Mouse (Mus musculus) intestine, embryonic 14.5 days (tissue): ENCODE data around the gene Cdca3. TPM values are rescaled to one million over a fixed set of nuclear protein-coding genes. Genes with fewer than 3 reads are reported as not detected.
"Not testable (repeated sequence)": the region's sequence is repeated elsewhere in the genome, so short reads cannot be mapped to it uniquely, and the experiment has no call there.

Experiments used
- ATAC-seq: fragments of 200-750 bp; cut with Nextera tagmentation; replicated peaks from 2 replicates; pipeline ENCODE4 v1.8.0; 2017; ENCODE audit warnings: low read depth, moderate number of reproducible peaks, moderate TSS enrichment, moderate library complexity; ENCODE audit not compliant: low FRiP score, low TSS enrichment
- DNase-seq: peaks from one replicate; pipeline ENCODE4 v3.0.0-alpha.2; 2018; ENCODE audit warnings: low spot score
- H3K27ac ChIP-seq: fragments of 300-500 bp; sonication (generic); 2 replicates; pipeline ENCODE4 v1.5.1; 2014; ENCODE audit warnings: low read depth, mild to moderate bottlenecking, control low read depth
- H3K27me3 ChIP-seq: fragments of 300-500 bp; sonication (generic); replicated peaks from 2 replicates; pipeline ENCODE4 v1.6.1; 2014; ENCODE audit warnings: low read length, control low read depth; ENCODE audit not compliant: control insufficient read depth, insufficient read depth
- H3K36me3 ChIP-seq: fragments of 300-500 bp; sonication (generic); 2 replicates; pipeline ENCODE4 v1.6.1; 2014; ENCODE audit warnings: low read length, control low read depth; ENCODE audit not compliant: control insufficient read depth, insufficient read depth
- H3K4me1 ChIP-seq: fragments of 300-500 bp; sonication (generic); replicated peaks from 2 replicates; pipeline ENCODE4 v1.6.1; 2014; ENCODE audit warnings: low read length, control low read depth, mixed read lengths; ENCODE audit not compliant: control insufficient read depth, insufficient read depth
- H3K4me2 ChIP-seq: fragments of 300-500 bp; sonication (generic); 2 replicates; pipeline ENCODE4 v1.6.1; 2014; ENCODE audit warnings: low read length
- H3K4me3 ChIP-seq: fragments of 300-500 bp; sonication (generic); 2 replicates; pipeline ENCODE4 v1.5.1; 2014; ENCODE audit warnings: low read depth, low read length, control low read depth, mixed read lengths
- H3K9ac ChIP-seq: fragments of 300-500 bp; sonication (generic); 2 replicates; pipeline ENCODE4 v1.6.1; 2014; ENCODE audit warnings: mild to moderate bottlenecking, low read length
- H3K9me3 ChIP-seq: fragments of 300-500 bp; sonication (generic); 2 replicates; pipeline ENCODE4 v1.6.1; 2016; ENCODE audit warnings: low read length, control low read depth; ENCODE audit not compliant: control insufficient read depth
- WGBS: fragments of 180-500 bp; shearing (Covaris S2); extraction: QIAGEN DNeasy Blood & Tissue Kit; methylation state at CpG from one replicate; pipeline ENCODE4 v1.1.7; 2014; 5-methylcytosine and 5-hydroxymethylcytosine counted together
- polyA plus RNA-seq: library from polyadenylated mRNA; unstranded; fragments of >200 nt; fragmentation: Nextera tagmentation; extraction: Ambion mirVana; gene quantifications from 2 replicates; pipeline ENCODE4 v1.2.1, GENCODE M21; 2014

Gene Cdca3
- polyA plus RNA-seq, 1 experiment from 2014 or later = 178 TPM

DNA sequence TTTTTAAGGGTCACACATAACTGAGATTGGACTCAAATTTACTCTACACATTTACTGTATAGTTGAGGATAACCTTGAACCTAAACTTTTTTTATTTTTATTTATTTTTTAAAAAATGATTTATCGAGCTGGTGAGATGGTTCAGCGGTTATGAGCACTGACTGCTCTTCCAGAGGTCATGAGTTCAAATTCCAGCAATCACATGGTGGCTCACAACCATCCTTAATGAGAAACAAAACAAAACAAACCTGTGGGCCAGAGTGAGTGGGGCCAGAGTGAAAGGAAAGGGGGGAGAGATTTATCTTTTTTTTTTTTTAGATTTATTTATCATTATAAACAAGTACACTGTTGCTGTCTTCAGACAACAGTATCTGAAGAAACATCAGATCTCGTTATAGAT, 37.4 kb upstream of the Cdca3 start:
- H3K27ac ChIP-seq = no peak overlapping the region
- DNase-seq = no peak
- no peak overlapping the region for H3K4me2 ChIP-seq
- H3K9me3 ChIP-seq = no peaks in the 10 kb centered on the region
- 82% methylated on average over 3 of the region's 3 CpGs for WGBS
- H3K9ac ChIP-seq = no peak overlapping the region
- ATAC-seq = no peak
- no peaks in the 10 kb centered on the region for H3K27me3 ChIP-seq
- H3K4me1 ChIP-seq = no peaks in the 10 kb centered on the region
- no peak overlapping the region for H3K4me3 ChIP-seq
- no peaks in the 10 kb centered on the region for H3K36me3 ChIP-seq

DNA sequence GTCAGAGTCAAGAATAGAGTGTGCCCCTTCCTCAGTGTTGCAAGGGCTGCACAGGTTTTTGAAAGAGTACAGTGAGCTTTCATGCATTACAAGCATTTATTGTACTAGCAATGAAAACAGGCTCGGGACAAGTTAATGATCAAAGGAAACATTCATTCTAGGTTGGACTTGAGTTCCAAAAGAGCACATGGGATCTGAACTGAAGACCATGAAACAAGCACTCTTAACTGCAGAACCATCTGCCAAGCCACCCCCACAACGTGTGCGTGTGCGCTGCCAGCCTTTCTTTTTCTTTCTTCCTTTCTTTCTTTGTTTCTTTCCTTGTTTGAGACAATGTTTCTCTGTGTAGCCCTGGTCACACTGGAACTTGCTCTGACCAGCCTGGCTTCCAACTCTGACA, 33.6 kb upstream of the Cdca3 start:
- ATAC-seq = no peak
- no peaks in the 10 kb centered on the region for H3K4me1 ChIP-seq

DNA sequence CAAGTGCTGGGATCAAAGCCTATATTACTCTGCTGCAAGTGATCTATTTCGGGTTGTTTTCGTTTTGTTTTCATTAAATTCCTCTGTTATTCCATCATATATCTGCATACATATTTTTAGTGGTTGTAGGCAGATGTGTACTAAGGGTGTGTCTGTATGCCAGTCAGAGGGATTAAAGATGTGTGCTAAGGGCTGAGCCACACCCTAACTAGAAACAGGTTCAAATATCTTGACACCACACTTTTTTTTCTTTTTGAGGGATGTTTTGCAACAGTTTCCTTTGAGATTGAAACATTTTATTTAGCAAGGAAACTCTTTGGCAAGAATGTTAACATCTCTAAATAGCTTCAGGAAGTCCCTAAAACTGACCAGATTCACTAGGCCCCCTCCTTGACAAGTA, 33.1 kb upstream of the Cdca3 start:
- Histone ChIP-seq H3K9ac (no peak overlapping the region), H3K36me3 (no peaks in the 10 kb centered on the region), H3K9me3 (no peaks in the 10 kb centered on the region), H3K4me3 (no peak overlapping the region), H3K4me2 (no peak overlapping the region), H3K27ac (no peak overlapping the region), H3K4me1 (no peaks in the 10 kb centered on the region), H3K27me3 (no peaks in the 10 kb centered on the region)
- 74% methylated on average over 2 of the region's 2 CpGs for WGBS
- DNase-seq (no peak), ATAC-seq (no peak)

More for the DNA sequence above, 33.6 kb upstream of the Cdca3 start:
- WGBS = 83% methylated on average over 4 of the region's 4 CpGs
- no peak overlapping the region for H3K27ac ChIP-seq
- no peaks in the 10 kb centered on the region for H3K36me3 ChIP-seq
- H3K9me3 ChIP-seq = no peaks in the 10 kb centered on the region
- H3K27me3 ChIP-seq = no peaks in the 10 kb centered on the region
- H3K9ac ChIP-seq = no peak overlapping the region
- DNase-seq = no peak
- H3K4me3 ChIP-seq = no peak overlapping the region
- no peak overlapping the region for H3K4me2 ChIP-seq

DNA sequence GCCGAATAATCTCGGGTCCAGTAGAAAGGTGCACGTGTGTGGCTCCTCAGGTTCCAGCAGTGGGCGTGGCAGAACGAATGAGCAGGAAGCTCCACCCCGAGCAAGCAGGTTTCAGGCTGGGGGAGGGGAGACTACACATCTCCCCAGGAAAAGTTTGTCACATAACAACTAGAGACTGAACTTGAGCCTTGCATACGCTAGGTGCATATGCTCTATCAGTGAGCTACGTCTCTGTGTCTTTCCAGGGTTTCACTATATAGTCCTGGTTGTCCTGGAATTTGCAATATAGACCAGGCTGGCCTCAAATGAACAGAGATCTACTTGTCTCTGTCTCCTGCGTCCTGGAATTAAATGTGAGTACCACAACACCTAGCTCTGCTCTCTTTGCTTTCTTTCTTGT, 26.9 kb upstream of the Cdca3 start:
- peak; percentile 64 for DNase-seq
- not testable (repeated sequence) for H3K4me3 ChIP-seq, H3K9ac ChIP-seq, H3K27ac ChIP-seq, H3K27me3 ChIP-seq, H3K36me3 ChIP-seq, H3K9me3 ChIP-seq, ATAC-seq
- WGBS = 16% methylated on average over 5 of the region's 9 CpGs
- H3K4me2 ChIP-seq = peak overlapping the region; percentile 36
- H3K4me1 ChIP-seq = peaks cover 12% of the 10 kb centered on the region

DNA sequence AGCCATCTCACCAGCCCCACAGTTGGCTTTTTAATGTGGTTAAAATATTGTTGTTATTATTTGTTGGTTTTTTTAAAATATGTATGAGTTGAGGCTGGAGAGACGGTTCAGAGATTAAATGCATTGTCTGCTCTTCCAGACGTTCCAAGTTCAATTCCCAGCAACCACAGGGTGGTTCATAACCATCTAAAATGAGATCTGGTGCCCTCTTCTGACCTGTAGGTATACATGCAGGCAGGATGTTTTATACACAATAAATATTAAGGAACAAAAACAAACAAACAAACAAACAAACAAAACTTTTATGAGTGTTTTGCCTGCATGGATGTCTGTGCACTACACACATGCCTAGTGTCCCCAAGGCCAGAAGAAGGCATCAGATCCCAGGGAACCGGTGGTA, 26.3 kb upstream of the Cdca3 start:
- Histone ChIP-seq H3K36me3 (no peaks in the 10 kb centered on the region), H3K27me3 (no peaks in the 10 kb centered on the region), H3K4me1 (peaks cover 13% of the 10 kb centered on the region), H3K27ac (no peak overlapping the region), H3K9me3 (no peaks in the 10 kb centered on the region), H3K4me2 (no peak overlapping the region), H3K9ac (no peak overlapping the region), H3K4me3 (no peak overlapping the region)
- no peak for ATAC-seq
- no peak for DNase-seq
- 82% methylated on average over 3 of the region's 3 CpGs for WGBS

DNA sequence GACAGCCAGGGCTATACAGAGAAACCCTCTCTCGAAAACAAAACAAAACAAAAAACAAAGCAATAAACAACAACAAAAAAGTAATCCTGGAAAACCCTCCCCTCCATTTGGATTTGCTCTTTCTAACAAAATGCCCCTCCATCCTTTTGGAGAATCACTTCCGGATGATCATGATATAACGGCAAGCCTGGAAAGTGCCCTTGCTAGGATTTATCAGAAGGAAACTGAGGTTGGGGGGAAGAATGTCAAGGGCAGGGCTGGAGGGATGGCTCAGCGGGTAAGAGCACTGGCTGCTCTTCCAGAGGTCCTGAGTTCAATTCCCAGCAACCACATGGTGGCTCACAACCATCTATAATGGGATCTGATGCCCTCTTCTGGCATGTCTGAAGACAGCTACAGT, 25.7 kb upstream of the Cdca3 start:
- ATAC-seq, H3K9ac ChIP-seq, H3K27me3 ChIP-seq, H3K36me3 ChIP-seq, H3K9me3 ChIP-seq, H3K27ac ChIP-seq, DNase-seq, H3K4me2 ChIP-seq, H3K4me3 ChIP-seq: not testable (repeated sequence)
- H3K4me1 ChIP-seq = peaks cover 15% of the 10 kb centered on the region
- WGBS = 96% methylated on average over 4 of the region's 4 CpGs

DNA sequence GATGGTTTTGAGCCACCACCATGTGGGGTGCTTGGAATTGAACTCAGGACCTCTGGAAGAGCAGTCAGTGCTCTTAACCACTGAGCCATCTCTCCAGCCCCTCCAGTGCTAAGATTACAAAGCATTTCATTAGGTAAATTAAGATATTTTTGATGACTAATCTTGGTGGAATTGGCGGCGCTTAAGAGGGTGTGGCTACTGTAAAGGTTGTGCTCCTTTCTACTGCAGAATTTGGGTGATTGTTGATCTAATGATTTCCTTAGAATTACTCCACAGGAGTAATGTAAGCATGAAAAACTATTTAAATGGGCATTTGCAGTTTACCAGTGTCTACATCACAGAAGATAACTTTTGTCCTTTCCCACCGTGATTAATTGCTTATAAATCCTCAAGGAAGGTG, 25.0 kb upstream of the Cdca3 start:
- Histone ChIP-seq H3K9me3 (no peaks in the 10 kb centered on the region), H3K4me2 (no peak overlapping the region), H3K4me3 (no peak overlapping the region), H3K9ac (no peak overlapping the region), H3K36me3 (no peaks in the 10 kb centered on the region), H3K27me3 (no peaks in the 10 kb centered on the region), H3K27ac (no peak overlapping the region), H3K4me1 (peaks cover 15% of the 10 kb centered on the region)
- WGBS = 87% methylated on average over 3 of the region's 3 CpGs
- ATAC-seq (no peak), DNase-seq (no peak)

DNA sequence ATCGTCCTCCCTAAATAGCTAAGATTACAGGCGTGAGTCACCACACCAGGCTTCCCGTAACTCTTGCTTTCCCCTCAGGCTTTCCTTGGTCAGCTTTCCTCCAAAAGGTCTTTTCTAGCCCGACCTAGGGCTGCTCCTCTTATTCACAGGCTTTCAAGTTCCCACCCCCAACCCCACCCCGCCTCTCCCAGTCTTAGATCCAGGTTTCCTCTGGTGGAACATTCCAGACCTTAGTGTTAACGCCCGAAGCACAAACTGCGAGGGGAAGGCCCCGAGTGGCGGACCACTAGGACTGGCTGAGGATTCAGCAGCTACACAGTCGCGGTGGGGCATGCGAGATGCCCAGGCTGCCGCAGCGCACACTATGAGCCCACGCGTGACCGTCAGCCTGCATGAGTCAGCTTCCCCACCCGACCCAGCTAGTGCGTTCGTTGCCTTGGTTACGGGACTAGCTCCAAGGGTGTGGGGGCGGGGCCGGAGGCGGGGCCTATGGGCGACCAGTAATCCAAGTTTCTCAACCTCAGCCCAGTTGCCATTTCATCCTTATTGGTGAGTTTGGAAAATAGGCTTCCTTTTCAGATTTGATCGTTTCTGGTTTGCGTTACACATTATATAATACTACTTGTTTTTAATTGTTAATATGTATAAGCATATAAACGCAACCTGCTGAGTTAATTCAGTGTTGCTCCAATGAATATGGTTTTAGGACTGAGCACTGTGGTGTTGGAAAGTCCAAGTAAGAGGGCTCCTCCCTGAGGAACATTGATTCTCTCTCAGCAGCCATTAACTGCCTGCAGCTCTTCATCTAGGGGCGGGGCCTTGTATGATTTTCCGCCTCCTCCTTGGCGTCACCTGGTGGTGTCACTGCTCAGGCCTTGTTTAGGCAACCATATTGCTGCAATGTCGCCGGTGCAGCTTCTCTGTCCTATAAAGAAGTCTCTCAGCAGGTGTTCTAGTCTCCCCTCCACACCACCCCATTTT, 23.7 kb upstream of the Cdca3 start:
- H3K27ac ChIP-seq = peak overlapping the region; percentile 95
- peaks cover 6% of the 10 kb centered on the region for H3K36me3 ChIP-seq
- H3K4me3 ChIP-seq = peak overlapping the region; percentile 48
- DNase-seq = peak; percentile 95
- 1% methylated on average over 34 of the region's 34 CpGs for WGBS
- H3K4me1 ChIP-seq = peaks cover 26% of the 10 kb centered on the region
- H3K4me2 ChIP-seq = peak overlapping the region; percentile 89
- peak overlapping the region; percentile 59 for H3K9ac ChIP-seq
- no peaks in the 10 kb centered on the region for H3K27me3 ChIP-seq
- ATAC-seq = peak; percentile 74
- H3K9me3 ChIP-seq = no peaks in the 10 kb centered on the region
